Mouse (Mus musculus): ENCODE data around the gene Galc.
"Not testable (repeated sequence)": the region's sequence is repeated elsewhere in the genome, so short reads cannot be mapped to it uniquely, and the experiment has no call there.

Galc gene

DNA sequence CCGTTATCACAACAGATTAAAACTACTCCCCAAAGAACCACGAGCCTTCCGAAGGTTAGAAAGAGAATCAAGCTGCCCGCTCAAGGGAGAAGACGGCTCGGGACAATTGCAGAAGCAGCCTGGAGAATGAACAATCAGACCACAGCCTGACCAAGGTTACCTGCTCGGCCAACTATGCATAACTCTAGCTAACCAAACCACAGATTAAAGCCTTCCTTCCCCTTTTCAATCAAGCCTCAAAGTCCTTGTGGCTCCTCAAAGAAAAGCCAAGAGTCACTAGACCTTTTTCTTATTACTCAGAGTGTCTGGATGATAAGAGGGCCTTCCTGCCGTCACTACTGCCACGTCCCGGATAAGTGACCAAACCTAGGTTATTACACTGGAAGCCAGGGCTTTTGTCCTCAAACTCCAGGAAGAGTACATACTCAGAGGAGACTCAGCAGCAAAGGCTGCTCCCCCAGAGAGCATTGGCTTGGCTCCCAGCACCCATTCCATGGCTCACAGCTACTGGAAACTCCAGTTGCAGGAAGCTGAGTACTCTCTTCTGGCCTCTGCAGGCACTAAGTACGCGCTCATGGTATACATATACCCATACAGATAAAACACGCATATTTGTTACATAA is 3.8 kb downstream of the Galc start:
- in situ Hi-C loops (cut with MboI, MseI), result loop anchor here (25.0 kb wide), 1 partner anchor 482 kb away; the partner anchor contains the start of genes Ptpn21 and Zc3h14

- in situ Hi-C loops (cut with MboI, MseI), result loop anchor here (25.0 kb wide), 1 partner anchor 485 kb away; the partner anchor contains the start of genes Ptpn21 and Zc3h14
Measured at GRCm38 (mm10) chr12:98252417-98252816, 6.8 kb downstream of the Galc start.

DNA sequence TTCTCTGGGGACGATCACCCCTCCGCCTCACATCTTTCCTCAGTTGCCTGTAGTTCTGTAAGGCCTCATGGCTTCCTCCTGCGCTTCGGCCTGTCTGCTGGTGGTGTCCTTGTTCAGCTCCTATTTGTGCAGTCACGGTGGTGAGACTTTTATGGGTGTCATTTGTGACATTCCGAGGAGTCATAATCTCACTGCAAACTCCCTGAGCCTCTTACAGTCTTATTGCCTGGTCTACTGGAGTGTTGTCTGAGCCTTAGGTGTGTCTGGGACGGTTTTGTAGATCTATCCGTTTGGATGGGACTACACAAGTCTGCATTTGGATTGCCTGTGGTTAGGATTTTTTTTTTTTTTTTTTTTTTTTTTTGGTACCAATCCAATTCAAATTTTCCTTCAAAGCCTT is 8.9 kb downstream of the Galc start:
- in situ Hi-C loops (cut with MboI, MseI), result loop anchor here (25.0 kb wide), 1 partner anchor 487 kb away; the partner anchor contains the start of genes Ptpn21 and Zc3h14

DNA sequence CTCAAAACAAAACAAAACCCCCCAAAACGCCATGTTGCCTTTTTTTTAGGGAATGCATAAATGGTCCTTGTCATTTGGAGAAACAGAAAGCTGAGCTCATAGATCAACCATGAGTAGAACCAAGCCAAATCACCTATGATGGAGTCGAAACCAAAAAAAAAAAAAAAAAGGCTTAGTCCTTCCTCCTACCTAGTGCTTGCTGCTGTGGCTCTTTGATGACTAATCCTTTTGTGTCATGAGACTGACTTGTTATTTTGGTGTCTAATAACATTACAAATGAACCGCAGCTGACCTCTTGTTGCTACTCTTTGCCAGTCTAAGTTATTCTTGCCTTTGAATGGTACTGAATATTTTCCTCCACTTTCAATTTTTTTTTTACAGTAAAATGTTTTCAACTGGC is 9.6 kb downstream of the Galc start:
- in situ Hi-C loops (cut with MboI, MseI), result loop anchor here (5.0 to 25.0 kb wide), 2 partner anchors 37 to 488 kb away; partner anchors contain the start of genes Ptpn21 and Zc3h14

DNA sequence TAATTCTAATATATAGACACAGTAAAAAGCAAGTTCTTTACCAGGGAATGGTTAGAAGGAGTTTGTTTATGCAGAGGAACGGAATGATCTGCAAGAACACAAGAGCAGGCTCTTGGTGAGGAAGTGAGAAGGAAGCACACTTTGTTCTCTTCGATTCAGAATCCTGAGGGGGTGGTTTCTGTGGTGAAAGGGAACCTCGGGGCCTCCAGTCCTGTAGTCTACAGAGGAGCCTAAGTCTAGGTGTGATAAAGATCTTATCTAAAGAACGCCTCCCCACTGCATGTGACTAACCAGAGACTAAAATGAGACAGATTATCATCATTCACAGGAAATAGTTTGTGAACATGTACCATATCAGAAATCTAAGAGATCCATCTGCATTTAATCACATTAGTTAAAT is 12.4 kb downstream of the Galc start:
- in situ Hi-C loops (cut with MboI, MseI), result loop anchor here (5.0 kb wide), 1 partner anchor 35 kb away; no protein-coding TSS in a partner anchor

DNA sequence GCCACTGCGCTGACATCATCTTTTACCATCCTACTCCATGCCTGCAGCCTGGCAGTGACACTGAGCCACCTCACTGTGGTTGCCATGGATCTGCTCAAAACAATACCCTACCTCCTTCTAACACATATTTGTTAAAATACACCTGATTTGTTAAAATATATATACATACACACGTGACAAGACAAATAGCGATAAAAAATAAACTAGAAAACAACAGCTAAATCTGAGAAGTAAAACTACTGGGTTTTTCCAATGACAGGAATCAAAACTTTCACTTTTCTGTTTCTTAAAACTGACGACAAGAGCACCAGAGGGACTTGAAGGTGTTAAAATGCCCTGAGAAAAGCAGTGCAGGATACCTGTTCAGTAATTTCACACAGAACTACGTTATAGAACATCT is 14.4 kb downstream of the Galc start:
- in situ Hi-C loops (cut with MboI, MseI), result loop anchor here (5.0 kb wide), 1 partner anchor 33 kb away; no protein-coding TSS in a partner anchor

DNA sequence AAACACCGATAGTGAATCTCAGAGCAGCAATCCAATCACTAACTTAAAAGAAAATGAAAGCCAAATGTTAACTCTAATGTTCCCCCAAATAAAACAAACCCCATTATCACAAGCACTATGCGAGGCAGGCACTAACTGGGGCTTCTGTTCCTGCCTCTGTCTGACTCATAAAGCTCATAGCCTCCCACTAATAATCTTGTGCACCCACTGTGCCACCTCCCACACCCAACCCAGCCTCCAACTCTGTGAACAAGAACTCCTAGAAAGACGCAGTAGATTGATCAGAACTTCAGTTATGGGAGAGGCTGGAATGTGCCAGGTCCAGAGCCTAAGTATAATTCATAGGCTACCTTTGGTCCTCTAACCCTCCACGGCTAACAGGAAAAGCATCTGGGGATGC is 15.1 kb downstream of the Galc start:
- in situ Hi-C loops (cut with MboI, MseI), result no loop called here

- in situ Hi-C loops (cut with MboI, MseI), result not testable (repeated sequence)
Measured at GRCm38 (mm10) chr12:98238478-98238877, 20.8 kb downstream of the Galc start.

DNA sequence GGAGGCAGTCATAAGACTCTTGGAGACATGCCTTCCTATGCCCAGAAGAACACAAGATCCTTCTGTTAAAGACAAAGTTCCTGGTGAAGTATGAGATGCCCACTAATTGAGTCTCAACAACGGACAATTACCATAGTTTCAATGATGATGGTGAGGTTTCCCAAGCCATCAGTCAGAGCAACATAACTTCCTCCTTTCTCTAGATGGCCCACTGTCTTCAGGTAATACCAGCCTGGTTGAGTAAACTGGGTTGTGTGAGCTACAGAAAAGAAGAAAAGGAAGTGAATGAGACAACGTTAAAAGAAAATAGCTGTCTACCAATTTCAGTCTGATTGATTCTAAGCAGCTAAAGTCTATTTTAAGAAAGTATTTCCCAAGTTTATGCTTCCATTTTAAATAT is 32.2 kb downstream of the Galc start:
- in situ Hi-C loops (cut with MboI, MseI), result no loop called here

GRCm38 (mm10) chr12:98223286-98223685 is 36.0 kb downstream of the Galc start:
- in situ Hi-C loops (cut with MboI, MseI), result loop anchor here (5.0 kb wide), 1 partner anchor 74 kb away; no protein-coding TSS in a partner anchor

DNA sequence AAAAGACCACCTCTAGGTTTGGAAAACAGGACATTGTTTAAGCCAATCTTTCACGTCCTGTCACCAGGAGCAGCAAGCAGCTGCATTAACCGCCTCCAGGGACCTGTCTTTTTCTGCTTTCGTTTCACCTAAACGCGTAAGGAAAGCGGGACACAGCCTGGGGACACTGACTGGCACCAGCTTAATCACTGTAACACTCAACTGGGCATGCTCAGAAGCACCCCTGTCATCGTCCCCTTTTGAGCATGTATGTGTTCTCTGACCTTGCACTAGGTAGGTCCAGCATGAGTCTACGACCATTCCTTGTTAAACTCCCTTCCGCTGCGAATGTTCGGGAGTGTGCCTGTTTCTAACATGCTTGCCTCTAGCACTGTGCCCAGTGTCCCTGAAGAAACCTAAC is 42.8 kb downstream of the Galc start:
- in situ Hi-C loops (cut with MboI, MseI), result loop anchor here (10.0 kb wide), 2 partner anchors 58 to 128 kb away; no protein-coding TSS in a partner anchor

DNA sequence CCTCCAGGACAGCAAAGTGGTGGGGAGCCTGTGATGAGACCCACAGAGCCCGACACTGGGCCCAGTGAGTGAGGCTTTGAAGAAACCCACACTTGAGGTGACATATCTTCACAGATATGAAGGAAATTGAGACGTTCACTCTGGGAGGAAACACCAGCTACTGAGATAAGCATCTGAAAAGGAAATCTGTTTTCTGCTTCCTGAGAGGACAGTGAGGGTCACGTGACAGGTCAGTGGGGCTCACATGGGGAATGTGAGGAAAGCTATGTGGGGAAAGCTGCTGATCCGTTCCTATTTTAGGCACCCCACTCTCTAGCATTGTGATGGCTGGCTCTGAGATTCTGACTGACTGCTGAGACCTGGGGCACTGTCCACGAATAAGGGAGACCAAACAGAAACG is 43.7 kb downstream of the Galc start:
- in situ Hi-C loops (cut with MboI, MseI), result loop anchor here (10.0 kb wide), 2 partner anchors 59 to 129 kb away; no protein-coding TSS in a partner anchor

- in situ Hi-C loops (cut with MboI, MseI), result loop anchor here (5.0 to 10.0 kb wide), 4 partner anchors 33 to 233 kb away; no protein-coding TSS in a partner anchor
Measured at GRCm38 (mm10) chr12:98214191-98214590, 45.1 kb downstream of the Galc start.

- in situ Hi-C loops (cut with MboI, MseI), result loop anchor here (5.0 to 10.0 kb wide), 4 partner anchors 34 to 234 kb away; no protein-coding TSS in a partner anchor
Measured at GRCm38 (mm10) chr12:98213791-98214190, 45.5 kb downstream of the Galc start.

DNA sequence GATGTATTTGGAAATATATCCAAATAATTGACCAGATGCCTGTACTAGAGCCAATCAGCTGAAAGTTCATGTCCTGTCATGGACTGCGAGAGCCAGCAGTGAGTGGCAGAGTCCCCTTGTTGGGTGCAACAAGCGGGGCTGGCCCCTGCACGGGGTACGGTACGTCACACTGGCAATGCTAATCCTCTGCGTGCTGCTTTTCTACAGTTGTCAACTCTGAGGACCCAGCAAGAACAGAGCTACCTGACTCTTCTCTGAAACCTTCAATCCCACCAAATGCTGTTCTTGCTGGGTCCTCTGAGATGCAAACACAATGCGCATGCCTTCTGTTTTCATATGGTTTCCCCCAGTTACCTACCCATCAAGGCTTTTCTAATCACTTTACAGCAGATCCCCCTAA is 45.9 kb downstream of the Galc start:
- in situ Hi-C loops (cut with MboI, MseI), result loop anchor here (5.0 to 10.0 kb wide), 4 partner anchors 34 to 234 kb away; no protein-coding TSS in a partner anchor

DNA sequence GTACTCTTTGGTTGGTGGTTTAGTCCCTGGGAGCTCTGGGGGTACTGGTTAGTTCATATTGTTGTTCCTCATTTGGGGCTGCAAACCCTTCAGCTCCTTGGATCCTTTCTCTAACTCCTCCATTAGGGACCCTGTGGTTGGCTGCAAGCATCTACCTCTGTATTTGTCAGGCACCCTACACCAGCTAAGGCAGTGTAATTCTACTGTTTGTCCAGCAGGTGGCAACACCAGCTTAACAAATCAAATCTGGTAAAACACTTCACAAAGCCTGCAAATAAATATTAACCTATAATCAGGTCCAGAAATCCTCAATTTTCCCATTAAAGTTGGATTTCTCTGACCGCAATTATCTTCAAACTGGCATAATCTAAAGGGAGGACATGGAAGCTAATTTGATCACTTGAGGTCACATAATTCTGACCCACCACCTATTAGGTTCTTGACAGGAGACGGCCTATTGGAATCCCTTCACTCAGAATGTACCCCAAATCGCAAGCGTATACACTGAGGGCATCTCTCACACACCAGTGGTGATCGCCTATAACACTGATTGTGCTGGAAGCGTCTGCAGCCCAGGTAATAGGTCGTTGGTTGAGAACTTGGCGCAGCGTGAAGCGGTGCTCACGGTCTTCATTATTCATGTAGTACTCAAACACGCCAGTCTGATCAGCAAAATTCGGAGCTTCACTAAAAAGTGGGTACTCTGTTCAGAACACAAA is 46.6 kb downstream of the Galc start:
- in situ Hi-C loops (cut with MboI, MseI), result loop anchor here (5.0 to 10.0 kb wide), 4 partner anchors 35 to 235 kb away; no protein-coding TSS in a partner anchor

DNA sequence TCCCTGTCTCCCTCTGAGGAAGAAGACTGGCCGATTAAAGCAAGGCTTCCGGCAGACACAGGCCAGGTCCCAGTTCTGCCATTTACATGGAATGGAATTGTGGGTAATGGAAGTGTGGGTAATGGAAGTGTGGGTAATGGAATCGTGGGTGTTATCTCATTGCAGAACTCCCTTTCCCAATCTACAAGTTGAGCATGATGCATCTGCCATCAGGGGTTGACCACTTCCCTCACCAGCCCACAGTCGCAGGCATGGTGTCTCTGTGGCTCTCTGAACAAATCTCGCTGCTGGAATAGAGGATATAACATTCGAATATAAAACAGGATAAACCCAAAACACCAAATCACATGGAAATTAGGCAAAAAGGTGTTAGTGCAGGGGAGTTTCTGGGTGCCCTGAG is 48.8 kb downstream of the Galc start:
- in situ Hi-C loops (cut with MboI, MseI), result loop anchor here (5.0 to 10.0 kb wide), 4 partner anchors 37 to 237 kb away; no protein-coding TSS in a partner anchor

DNA sequence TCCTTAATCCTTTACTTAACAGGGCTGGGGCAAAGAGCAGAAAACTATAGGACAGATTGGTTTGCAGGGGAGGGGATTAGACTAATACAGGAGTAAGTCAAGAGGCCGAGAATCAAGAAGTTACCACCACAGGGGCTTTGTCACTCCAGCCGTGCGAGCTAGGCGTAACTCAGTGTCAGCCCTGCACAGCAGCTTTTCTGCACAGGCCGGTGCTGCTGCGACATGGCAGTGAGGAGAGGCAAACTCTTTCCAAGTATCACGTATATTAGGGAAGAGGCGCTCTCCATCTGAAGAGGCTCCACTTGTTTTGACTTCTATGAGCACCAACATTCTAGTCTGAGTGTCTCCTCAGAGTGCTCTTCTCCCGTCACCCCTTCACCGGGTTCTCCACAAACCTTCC is 51.2 kb downstream of the Galc start:
- in situ Hi-C loops (cut with MboI, MseI), result no loop called here

DNA sequence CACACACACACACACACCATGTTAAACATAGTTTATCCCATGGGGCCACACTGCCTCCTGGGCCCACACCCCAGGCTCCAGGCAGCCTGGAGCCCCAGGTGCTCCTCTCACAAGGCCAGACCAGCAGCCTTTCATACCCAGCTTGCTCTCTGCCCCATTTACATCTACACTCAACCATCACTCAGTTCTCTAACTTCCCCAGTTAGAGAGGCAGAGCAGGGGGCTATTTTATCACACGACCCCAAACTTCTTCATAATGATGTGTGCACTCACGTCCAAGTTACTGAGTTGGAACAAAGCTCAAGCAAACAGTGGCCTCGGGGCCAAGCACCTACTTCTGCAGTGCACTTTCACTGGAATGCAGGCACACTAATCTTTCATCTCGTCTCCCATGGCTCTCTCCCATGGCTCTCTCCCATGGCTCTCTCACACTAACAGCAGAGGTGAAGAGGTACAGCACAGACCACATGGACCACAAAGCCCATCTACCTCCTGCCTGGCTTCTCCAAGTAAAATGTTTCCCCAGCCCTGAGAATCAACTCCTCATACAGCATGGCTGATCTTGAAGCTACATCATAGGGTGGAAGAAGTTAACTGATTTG is 53.7 kb downstream of the Galc start:
- in situ Hi-C loops (cut with MboI, MseI), result no loop called here

DNA sequence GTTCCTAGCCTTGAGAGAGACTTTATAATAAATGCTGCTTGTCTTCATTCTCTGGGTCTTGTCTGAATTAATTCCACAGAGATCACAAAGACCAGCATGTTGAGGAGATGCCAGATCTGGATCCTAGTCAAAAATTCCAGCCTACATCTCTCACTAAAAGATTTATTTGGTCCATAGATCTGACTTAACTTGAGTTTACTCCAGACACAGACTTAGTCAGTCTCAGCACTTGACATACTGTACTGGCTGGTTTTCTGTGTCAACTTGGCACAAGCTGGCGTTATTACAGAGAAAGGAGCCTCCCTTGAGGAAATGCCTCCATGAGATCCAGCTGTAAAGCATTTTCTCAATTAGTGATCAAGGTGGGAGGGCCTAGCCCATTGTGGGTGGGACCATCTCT is 61.9 kb downstream of the Galc start:
- in situ Hi-C loops (cut with MboI, MseI), result no loop called here

GRCm38 (mm10) chr12:98190201-98190600 is 69.1 kb downstream of the Galc start:
- in situ Hi-C loops (cut with MboI, MseI), result no loop called here

GRCm38 (mm10) chr12:98189096-98189495 is 70.2 kb downstream of the Galc start:
- in situ Hi-C loops (cut with MboI, MseI), result no loop called here

All from T-helper 2 cell (primary cell).